8 mouse cellular contexts compared by ENCODE assay signal in the genomic region with DNA sequence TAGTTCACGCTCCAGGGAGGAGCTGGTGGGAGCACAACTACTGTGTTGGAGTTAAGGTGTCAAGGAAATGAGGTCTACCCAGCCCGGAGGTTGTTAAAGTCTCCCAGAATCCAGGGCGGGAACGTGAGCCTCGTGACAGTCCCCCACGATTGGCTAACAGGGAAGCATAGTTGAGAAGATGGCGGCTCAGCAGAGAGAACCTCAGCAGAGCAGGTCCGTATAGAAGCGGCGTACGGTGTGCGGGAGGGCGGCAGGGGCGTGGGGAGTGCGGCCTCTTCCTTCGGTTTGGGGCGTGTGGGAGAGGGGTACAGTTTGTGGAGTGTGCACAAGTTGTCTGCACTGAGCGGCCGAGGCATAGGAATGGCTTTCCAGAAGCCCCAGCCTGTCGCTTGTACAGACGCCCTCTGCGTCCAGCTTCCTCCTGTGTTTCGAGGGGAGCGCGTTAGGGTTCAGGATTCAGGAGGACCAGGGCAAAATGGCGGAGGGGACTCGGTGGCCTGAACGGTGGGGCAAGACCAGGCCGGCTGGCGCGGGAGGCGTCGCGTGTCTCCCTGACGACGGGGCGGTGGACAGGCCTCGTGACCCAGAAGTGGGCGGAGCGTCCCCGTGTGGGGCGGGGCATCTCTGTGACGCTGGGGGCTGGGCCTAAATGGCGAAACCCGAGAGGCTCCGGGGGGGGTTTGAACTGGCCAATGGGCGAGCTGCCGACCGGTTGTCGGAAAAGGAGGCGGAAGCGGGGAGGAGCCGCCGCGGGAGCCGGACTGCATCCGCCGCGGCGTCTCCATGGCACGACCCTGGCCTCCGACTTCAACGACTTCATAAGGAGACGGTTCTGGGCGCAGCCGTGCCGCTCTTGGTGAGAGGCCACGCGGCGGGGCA. TPM values are rescaled to one million over a fixed set of nuclear protein-coding genes. Genes with fewer than 3 reads are reported as not detected.
DNase-seq lines count a peak whose midpoint lies in the region; ATAC-seq and TF ChIP-seq lines count a peak whose summit lies in the region.

Gene Odf2, plus strand, starts transcription at position 156 of the 879 bp plus-strand sequence.

- H3K36me3 ChIP-seq in ES-E14 (ENCODE audit: control insufficient read depth, insufficient read depth, low read length, poor library complexity, severe bottlenecking): peaks cover 27% of the 10 kb centered on the region
- H3K36me3 ChIP-seq in forebrain, embryonic 15.5 days: peaks cover 15% of the 10 kb centered on the region

- no peaks in the 10 kb centered on the region for H3K9me3 ChIP-seq in ES-E14 (ENCODE audit: control insufficient read depth, insufficient read depth, low read depth, low read length)
- no peaks in the 10 kb centered on the region for H3K9me3 ChIP-seq in forebrain, embryonic 15.5 days

- WGBS in forebrain, embryonic 15.5 days: 1% methylated on average over 69 of the region's 70 CpGs
- under 1% methylated on average over 70 of the region's 70 CpGs for WGBS in lung, adult 2 months

- H3K27ac ChIP-seq in ES-E14 (ENCODE audit: insufficient read depth, low read depth, low read length, poor library complexity, severe bottlenecking): peak within 1 kb of the TSS; percentile 87
- H3K27ac ChIP-seq in forebrain, embryonic 15.5 days (replicated peaks): peak within 1 kb of the TSS; percentile 86

- peak within 1 kb of the TSS; percentile 92 to 98 for H3K4me3 ChIP-seq in ES-E14 (ENCODE audit: insufficient read depth in 1 of 2, low read depth in 1 of 2, low read length in 2 of 2, poor library complexity in 1 of 2, severe bottlenecking in 1 of 2)
- peak within 1 kb of the TSS; percentile 83 for H3K4me3 ChIP-seq in forebrain, embryonic 15.5 days
- peak within 1 kb of the TSS; percentile 91 for H3K4me3 ChIP-seq in lung, adult 2 months (replicated peaks; ENCODE audit: extremely low read depth, low read depth, low read length)

- peaks cover 0 to 13% of the 10 kb centered on the region in 2 experiments; a peak in 1 of 4 replicates for H3K4me1 ChIP-seq in ES-E14 (ENCODE audit: control insufficient read depth in 2 of 2, insufficient read depth in 2 of 2, low read length in 2 of 2, poor library complexity in 1 of 2)
- peaks cover 18% of the 10 kb centered on the region for H3K4me1 ChIP-seq in forebrain, embryonic 15.5 days
- no peaks in the 10 kb centered on the region for H3K4me1 ChIP-seq in lung, adult 2 months (ENCODE audit: control insufficient read depth, insufficient read depth, low read length)

- no peak for TF ChIP-seq CTCF in lung, adult 2 months (IDR thresholded peaks at IDR 0.05; ENCODE audit: insufficient read depth, low read length)

- H3K4me2 ChIP-seq in forebrain, embryonic 15.5 days (replicated peaks): peak within 1 kb of the TSS; percentile 91

- TF ChIP-seq POLR2A in lung, adult 2 months (IDR thresholded peaks at IDR 0.05; ENCODE audit: borderline replicate concordance, extremely low read depth, low read depth, low read length): peak; percentile 59; the same call in 1 of the 2 replicates

- H3K27me3 ChIP-seq in forebrain, embryonic 15.5 days: no peaks in the 10 kb centered on the region

- DNase-seq in ES-E14 (ENCODE audit: low read depth, low spot score): peak; percentile 98
- DNase-seq in cerebellum, adult 11-12 months: peak; percentile 99
- peak; percentile 99 for DNase-seq in heart, postnatal 25 days (ENCODE audit: low spot score)
- DNase-seq in layer of hippocampus, adult 18-20 months (ENCODE audit: low spot score in 2 of 2): peak; percentile 99
- peak; percentile 100 for DNase-seq in lung, adult 2 months
- DNase-seq in thymus, adult 18-20 months: peak; percentile 98 to 99

- intact Hi-C loops in heart, postnatal 25 days (cut with DNase I): loop anchor here (2.0 kb wide), 1 partner anchor 43 kb away; no protein-coding TSS in a partner anchor

- H3K9ac ChIP-seq in ES-E14 (ENCODE audit: insufficient read depth, low read depth, low read length, poor library complexity, severe bottlenecking): peak within 1 kb of the TSS; percentile 96
- peak within 1 kb of the TSS; percentile 94 for H3K9ac ChIP-seq in forebrain, embryonic 15.5 days (replicated peaks)

- peak; percentile 88 for ATAC-seq in forebrain, embryonic 15.5 days (replicated peaks)
- ATAC-seq in neutrophil, adult 5-6 weeks (ENCODE audit: extremely low read depth, insufficient number of reproducible peaks, low FRiP score, poor library complexity, severe bottlenecking): peak; percentile 91

- in situ Hi-C loops in ES-E14 (cut with MboI; ENCODE audit: low sequenced_read_pairs in 2 of 2, unreplicated experiment in 2 of 2): no loop called here

TF ChIP-seq in ES-E14, 5 proteins besides CTCF, POLR2A, EP300 and RAD21:
- TF ChIP-seq ZC3H11A (IDR thresholded peaks at IDR 0.05; ENCODE audit: borderline replicate concordance, low read depth, low read length) (no peak), CHD2 (IDR thresholded peaks at IDR 0.05; ENCODE audit: low read depth, low read length) (no peak), MAFK (IDR thresholded peaks at IDR 0.05; ENCODE audit: insufficient read depth, low read depth, low read length) (no peak), ZNF384 (IDR thresholded peaks at IDR 0.05; ENCODE audit: low read depth, low read length) (no peak), HCFC1 (IDR thresholded peaks at IDR 0.05; ENCODE audit: borderline replicate concordance, insufficient read depth, low read length) (no peak)

RNA-seq across cellular contexts. Expression of gene Odf2, which starts in this region (rescaled TPM):
- 123 and 217 TPM in 2 replicates for total RNA-seq in ES-E14 (2012; rRNA removed)
- 67.9 and 74.8 TPM in 2 replicates for polyA plus RNA-seq in forebrain, embryonic 15.5 days (2015; fragmentation: Nextera tagmentation; extraction: Ambion mirVana)
- 10 to 100 TPM; 20.2 to 23.2 TPM for total RNA-seq in heart, postnatal 25 days (2021)
- total RNA-seq in layer of hippocampus, adult 18-20 months (2021): 10 to 100 TPM; 87.0 to 88.7 TPM
- 27.3 and 35.5 TPM in 2 replicates for polyA plus RNA-seq in lung, adult 2 months (2012; rRNA removed)
- 78.0 and 84.3 TPM in 2 replicates for total RNA-seq in neutrophil, adult 5-6 weeks (2017)

Comparison
In these comparisons a context has a peak if more than half of its experiments do, and no peak if none do; other contexts are left out.
1. Peak in every context shown above with its lines: DNase-seq, ATAC-seq, H3K4me3 ChIP-seq and H3K27ac ChIP-seq.